Mouse (Mus musculus) small intestine, adult 2 months (tissue): Measurements from ENCODE around the gene Lrp5.

Experiments used
- CTCF ChIP-seq: fragments of 200-500 bp; IDR thresholded peaks from 2 replicates; pipeline ENCODE4 v1.5.1; 2012; ENCODE audit warnings: low read depth, mild to moderate bottlenecking, control low read depth, inconsistent platforms, low read length, moderate library complexity, mixed read lengths; ENCODE audit not compliant: insufficient replicate concordance, insufficient read length; ENCODE audit errors: extremely low read depth
- POLR2A ChIP-seq: fragments of 200-500 bp; IDR thresholded peaks from 2 replicates; pipeline ENCODE4 v1.6.1; 2012; ENCODE audit warnings: low read depth, mild to moderate bottlenecking, control low read depth, inconsistent platforms, low read length, moderate library complexity

- TF ChIP-seq CTCF (no peak), POLR2A (no peak)
Measured at GRCm38 (mm10) chr19:3574593-3575094, 111.7 kb downstream of the Lrp5 start.
